ENCODE assay signal across 33 mouse cellular contexts in genomic region chr4:111332864-111333263, GRCm38 (mm10).
"Had no signal": no experiment of that assay in that cellular context is flagged by ENCODE, and none has a peak within 500 bp of the region (broad histone marks: within the 10 kb centered on the region; RNA-seq: fewer than 3 reads in every experiment).

No protein-coding gene starts in this region.

- H3K27me3 ChIP-seq: limb, embryonic 12.5 days; limb, embryonic 13.5 days; limb, embryonic 15.5 days; liver, embryonic 12.5 days; liver, embryonic 13.5 days; liver, embryonic 15.5 days; lung, embryonic 15.5 days; megakaryocyte, embryonic 14.5 days; midbrain, embryonic 12.5 days; midbrain, embryonic 13.5 days; midbrain, embryonic 15.5 days; neural tube, embryonic 12.5 days; neural tube, embryonic 13.5 days had no signal

- H3K4me2 ChIP-seq: limb, embryonic 12.5 days; limb, embryonic 13.5 days; limb, embryonic 15.5 days; liver, embryonic 11.5 days; liver, embryonic 12.5 days; liver, embryonic 13.5 days; liver, embryonic 15.5 days; lung, embryonic 14.5 days; lung, embryonic 15.5 days; midbrain, embryonic 11.5 days; midbrain, embryonic 12.5 days; midbrain, embryonic 13.5 days; midbrain, embryonic 15.5 days; neural tube, embryonic 12.5 days; neural tube, embryonic 13.5 days had no signal

- H3K36me3 ChIP-seq: limb, embryonic 10.5 days; limb, embryonic 12.5 days; limb, embryonic 13.5 days; limb, embryonic 15.5 days; liver, embryonic 12.5 days; liver, embryonic 13.5 days; liver, embryonic 15.5 days; lung, embryonic 15.5 days; midbrain, embryonic 10.5 days; midbrain, embryonic 12.5 days; midbrain, embryonic 13.5 days; midbrain, embryonic 15.5 days; neural tube, embryonic 12.5 days; neural tube, embryonic 13.5 days had no signal

- H3K4me1 ChIP-seq: limb, embryonic 12.5 days; limb, embryonic 13.5 days; limb, embryonic 15.5 days; liver, embryonic 12.5 days; liver, embryonic 13.5 days; liver, embryonic 15.5 days; lung, embryonic 15.5 days; megakaryocyte, embryonic 14.5 days; midbrain, embryonic 10.5 days; midbrain, embryonic 13.5 days; midbrain, embryonic 15.5 days; neural tube, embryonic 12.5 days had no signal

- DNase-seq: left cerebral cortex, postnatal 4 days; liver; liver, embryonic 13.5 days; liver, postnatal 0 days; lung, adult 18-20 months; lung, adult 2 months; lung, embryonic 14.5 days; lung, postnatal 10 days; lung, postnatal 14 days; lung, postnatal 36 days; lung, postnatal 4 days; midbrain, embryonic 14.5 days had no signal

- H3K4me3 ChIP-seq: limb, embryonic 10.5 days; limb, embryonic 12.5 days; limb, embryonic 13.5 days; limb, embryonic 15.5 days; liver, embryonic 12.5 days; liver, embryonic 13.5 days; liver, embryonic 15.5 days; lung, embryonic 15.5 days; megakaryocyte, embryonic 14.5 days; midbrain, embryonic 10.5 days; midbrain, embryonic 12.5 days; midbrain, embryonic 13.5 days; midbrain, embryonic 15.5 days; myocyte; neural tube, embryonic 12.5 days; neural tube, embryonic 13.5 days had no signal

- H3K9me3 ChIP-seq: limb, embryonic 10.5 days; limb, embryonic 12.5 days; limb, embryonic 13.5 days; limb, embryonic 15.5 days; liver, embryonic 12.5 days; liver, embryonic 13.5 days; liver, embryonic 15.5 days; lung, embryonic 15.5 days; midbrain, embryonic 10.5 days; midbrain, embryonic 12.5 days; midbrain, embryonic 13.5 days; midbrain, embryonic 15.5 days; neural tube, embryonic 12.5 days; neural tube, embryonic 13.5 days had no signal

- H3K9ac ChIP-seq: limb, embryonic 12.5 days; limb, embryonic 13.5 days; limb, embryonic 15.5 days; liver, embryonic 12.5 days; liver, embryonic 13.5 days; liver, embryonic 14.5 days; liver, embryonic 15.5 days; liver, postnatal 0 days; lung, embryonic 14.5 days; lung, embryonic 15.5 days; midbrain, embryonic 12.5 days; midbrain, embryonic 13.5 days; midbrain, embryonic 15.5 days; neural tube, embryonic 12.5 days; neural tube, embryonic 13.5 days had no signal

- H3K27ac ChIP-seq: limb, embryonic 10.5 days; limb, embryonic 12.5 days; limb, embryonic 13.5 days; limb, embryonic 15.5 days; liver, embryonic 12.5 days; liver, embryonic 13.5 days; liver, embryonic 14.5 days; liver, embryonic 15.5 days; lung, embryonic 15.5 days; macrophage; midbrain, embryonic 10.5 days; midbrain, embryonic 12.5 days; midbrain, embryonic 13.5 days; midbrain, embryonic 15.5 days; neural tube, embryonic 12.5 days; neural tube, embryonic 13.5 days had no signal

- ATAC-seq: liver, embryonic 12.5 days; liver, postnatal 0 days; lung, postnatal 0 days; midbrain, embryonic 13.5 days; midbrain, embryonic 15.5 days; midbrain, embryonic 16.5 days had no signal
